Mouse (Mus musculus) MEL (cell line): Measurements from ENCODE around the gene Ube2i. TPM values are rescaled to one million over a fixed set of nuclear protein-coding genes. Genes with fewer than 3 reads are reported as not detected.

Experiments used
- DNase-seq: peaks from one replicate; pipeline ENCODE4 v3.0.0; 2011; ENCODE audit warnings: low read depth, low spot score
- H3K27ac ChIP-seq: 2 replicates; pipeline ENCODE4 v1.5.1; 2012; ENCODE audit warnings: low read depth, mild to moderate bottlenecking, control low read depth, low read length, moderate library complexity; ENCODE audit not compliant: control insufficient read depth
- H3K27me3 ChIP-seq, 2 experiments: fragments of 150-350 bp in 1 of 2; sonication (generic) in 1 of 2; 2 replicates each; pipeline ENCODE4 v1.6.1; 2012; ENCODE audit warnings: low read length in 2 of 2, mild to moderate bottlenecking in 2 of 2, improper control_type of control experiment in 1 of 2, moderate library complexity in 1 of 2; ENCODE audit not compliant: insufficient read depth in 2 of 2, control insufficient read depth in 1 of 2
- H3K36me3 ChIP-seq, 2 experiments: 2 replicates each; pipeline ENCODE4 v1.6.1; 2012 to 2014; ENCODE audit warnings: low read length in 2 of 2, improper control_type of control experiment in 1 of 2, inconsistent platforms in 1 of 2, mild to moderate bottlenecking in 1 of 2; ENCODE audit not compliant: insufficient read depth in 2 of 2, control insufficient read depth in 1 of 2
- H3K4me1 ChIP-seq, 2 experiments: fragments of 150-350 bp in 1 of 2; sonication (generic) in 1 of 2; 2 replicates each; pipeline ENCODE4 v1.6.1; 2012; ENCODE audit warnings: low read length in 2 of 2, improper control_type of control experiment in 1 of 2, mild to moderate bottlenecking in 1 of 2; ENCODE audit not compliant: insufficient read depth in 2 of 2, control insufficient read depth in 1 of 2
- H3K4me3 ChIP-seq, 2 experiments: fragments of 150-350 bp in 1 of 2; sonication (generic) in 1 of 2; 2 replicates each; pipeline ENCODE4 v1.5.1; 2012; ENCODE audit warnings: low read depth in 2 of 2, low read length in 2 of 2, mild to moderate bottlenecking in 2 of 2, moderate library complexity in 2 of 2, control low read depth in 1 of 2, improper control_type of control experiment in 1 of 2; ENCODE audit not compliant: control insufficient read depth in 1 of 2, insufficient read depth in 1 of 2
- H3K79me2 ChIP-seq: 2 replicates; pipeline ENCODE4 v1.6.1; 2012; ENCODE audit warnings: mild to moderate bottlenecking, low read length, moderate library complexity; ENCODE audit not compliant: control insufficient read depth, poor library complexity, insufficient read depth
- H3K9ac ChIP-seq: 2 replicates; pipeline ENCODE4 v1.6.1; 2012; ENCODE audit warnings: low read depth, mild to moderate bottlenecking, control low read depth, low read length, moderate library complexity; ENCODE audit not compliant: control insufficient read depth, poor library complexity, severe bottlenecking
- H3K9me3 ChIP-seq: fragments of 150-350 bp; sonication (generic); replicated peaks from 2 replicates; pipeline ENCODE4 v1.6.1; 2012; ENCODE audit warnings: mild to moderate bottlenecking, low read length, improper control_type of control experiment, moderate library complexity; ENCODE audit not compliant: insufficient read depth
- BHLHE40 ChIP-seq: IDR thresholded peaks from 2 replicates; pipeline ENCODE4 v1.6.1; 2012; ENCODE audit warnings: low read depth, mild to moderate bottlenecking, inconsistent platforms, low read length, improper control_type of control experiment, borderline replicate concordance
- CTCF ChIP-seq, 3 experiments: IDR thresholded peaks in 2 of 3; conservative IDR thresholded peaks in 1 of 3; 2 replicates each; pipeline ENCODE4 v1.5.1; 2011 to 2012; ENCODE audit warnings: low read length in 3 of 3, low read depth in 2 of 3, mild to moderate bottlenecking in 2 of 3, improper control_type of control experiment in 1 of 3, inconsistent platforms in 1 of 3, mixed read lengths in 1 of 3, moderate library complexity in 1 of 3; ENCODE audit not compliant: control insufficient read depth in 1 of 3, insufficient read depth in 1 of 3, poor library complexity in 1 of 3, severe bottlenecking in 1 of 3
- E2F4 ChIP-seq: IDR thresholded peaks from 2 replicates; pipeline ENCODE4 v1.6.1; 2011; ENCODE audit warnings: low read depth, low read length, improper control_type of control experiment, borderline replicate concordance
- EP300 ChIP-seq, 2 experiments: IDR thresholded peaks; 2 replicates each; pipeline ENCODE4 v1.6.1; 2011; ENCODE audit warnings: improper control_type of control experiment in 2 of 2, low read length in 2 of 2, low read depth in 1 of 2, mild to moderate bottlenecking in 1 of 2
- ETS1 ChIP-seq: IDR thresholded peaks from 2 replicates; pipeline ENCODE4 v1.6.1; 2012; ENCODE audit warnings: low read depth, mild to moderate bottlenecking, inconsistent platforms, low read length, improper control_type of control experiment, moderate library complexity
- HCFC1 ChIP-seq: IDR thresholded peaks from 2 replicates; pipeline ENCODE4 v1.6.1; 2012; ENCODE audit warnings: low read depth, mild to moderate bottlenecking, inconsistent platforms, low read length, improper control_type of control experiment, moderate library complexity
- KAT2A ChIP-seq: conservative IDR thresholded peaks from 2 replicates; pipeline ENCODE4 v1.6.1; 2012; ENCODE audit warnings: low read depth, low read length, improper control_type of control experiment, inconsistent platforms
- MAFK ChIP-seq: IDR thresholded peaks from 2 replicates; pipeline ENCODE4 v1.6.1; 2011; ENCODE audit warnings: low read depth, mild to moderate bottlenecking, low read length, improper control_type of control experiment, borderline replicate concordance
- MAX ChIP-seq: IDR thresholded peaks from 2 replicates; pipeline ENCODE4 v1.6.1; 2011; ENCODE audit warnings: low read length, improper control_type of control experiment
- MEF2A ChIP-seq: IDR thresholded peaks from 2 replicates; pipeline ENCODE4 v1.6.1; 2014; ENCODE audit warnings: low read depth, mild to moderate bottlenecking, inconsistent platforms, low read length, improper control_type of control experiment; ENCODE audit not compliant: poor library complexity, insufficient replicate concordance, severe bottlenecking; ENCODE audit errors: extremely low read depth
- MYC ChIP-seq: IDR thresholded peaks from 2 replicates; pipeline ENCODE4 v1.6.1; 2011; ENCODE audit warnings: low read depth, mild to moderate bottlenecking, low read length, improper control_type of control experiment, moderate library complexity
- NRF1 ChIP-seq: IDR thresholded peaks from 2 replicates; pipeline ENCODE4 v1.6.1; 2014; ENCODE audit warnings: low read depth, mild to moderate bottlenecking, inconsistent platforms, low read length, improper control_type of control experiment, moderate library complexity; ENCODE audit not compliant: poor library complexity, insufficient read depth, severe bottlenecking
- POLR2AphosphoS2 ChIP-seq: IDR thresholded peaks from 2 replicates; pipeline ENCODE4 v1.6.1; 2011; ENCODE audit warnings: low read length, improper control_type of control experiment
- POLR2AphosphoS5 ChIP-seq: IDR thresholded peaks from 2 replicates; pipeline ENCODE4 v1.6.1; 2012; ENCODE audit warnings: low read depth, borderline replicate concordance, mild to moderate bottlenecking, inconsistent platforms, low read length, moderate library complexity, mixed read lengths
- RAD21 ChIP-seq: IDR thresholded peaks from 2 replicates; pipeline ENCODE4 v1.6.1; 2011; ENCODE audit warnings: mild to moderate bottlenecking, low read depth, low read length, improper control_type of control experiment
- RCOR1 ChIP-seq: IDR thresholded peaks from 2 replicates; pipeline ENCODE4 v1.6.1; 2012; ENCODE audit warnings: low read depth, mild to moderate bottlenecking, inconsistent platforms, low read length, improper control_type of control experiment
- SMC3 ChIP-seq: IDR thresholded peaks from 2 replicates; pipeline ENCODE4 v1.6.1; 2011; ENCODE audit warnings: low read depth, low read length, improper control_type of control experiment
- TCF12 ChIP-seq: IDR thresholded peaks from 2 replicates; pipeline ENCODE4 v1.6.1; 2014; ENCODE audit warnings: low read depth, mild to moderate bottlenecking, inconsistent platforms, low read length, improper control_type of control experiment, moderate library complexity
- USF2 ChIP-seq, 2 experiments: IDR thresholded peaks; 2 replicates each; pipeline ENCODE4 v1.6.1; 2011 to 2012; ENCODE audit warnings: improper control_type of control experiment in 2 of 2, low read length in 2 of 2, borderline replicate concordance in 1 of 2, inconsistent platforms in 1 of 2, low read depth in 1 of 2, mild to moderate bottlenecking in 1 of 2; ENCODE audit not compliant: insufficient read depth in 1 of 2
- ZC3H11A ChIP-seq: IDR thresholded peaks from 2 replicates; pipeline ENCODE4 v1.6.1; 2012; ENCODE audit warnings: low read depth, mild to moderate bottlenecking, inconsistent platforms, low read length, improper control_type of control experiment
- ZMIZ1 ChIP-seq: IDR thresholded peaks from 2 replicates; pipeline ENCODE4 v1.6.1; 2012; ENCODE audit warnings: low read depth, mild to moderate bottlenecking, inconsistent platforms, low read length, improper control_type of control experiment, moderate library complexity
- polyA plus RNA-seq, 2 experiments: library from polyadenylated mRNA; stranded (reverse) in 1 of 2; unstranded in 1 of 2; fragments of >175 nt in 1 of 2; fragments of >200 nt in 1 of 2; gene quantifications; 2 replicates each; pipeline versions ENCODE4 v1.2.1 to v1.2.4; 2012; ENCODE audit warnings: low replicate concordance in 2 of 2, low read depth in 1 of 2; ENCODE audit not compliant: insufficient read length in 2 of 2, insufficient read depth in 1 of 2, missing spikeins in 1 of 2
- total RNA-seq: library from RNA; depleted of rRNA; stranded (reverse); fragments of 300-350 nt; gene quantifications from 2 replicates; pipeline ENCODE4 v1.2.3, GENCODE M21; 2012

The Ube2i gene
- total and polyA plus RNA-seq, 3 experiments, result 464 to 564 TPM; not detected in 1

DNA sequence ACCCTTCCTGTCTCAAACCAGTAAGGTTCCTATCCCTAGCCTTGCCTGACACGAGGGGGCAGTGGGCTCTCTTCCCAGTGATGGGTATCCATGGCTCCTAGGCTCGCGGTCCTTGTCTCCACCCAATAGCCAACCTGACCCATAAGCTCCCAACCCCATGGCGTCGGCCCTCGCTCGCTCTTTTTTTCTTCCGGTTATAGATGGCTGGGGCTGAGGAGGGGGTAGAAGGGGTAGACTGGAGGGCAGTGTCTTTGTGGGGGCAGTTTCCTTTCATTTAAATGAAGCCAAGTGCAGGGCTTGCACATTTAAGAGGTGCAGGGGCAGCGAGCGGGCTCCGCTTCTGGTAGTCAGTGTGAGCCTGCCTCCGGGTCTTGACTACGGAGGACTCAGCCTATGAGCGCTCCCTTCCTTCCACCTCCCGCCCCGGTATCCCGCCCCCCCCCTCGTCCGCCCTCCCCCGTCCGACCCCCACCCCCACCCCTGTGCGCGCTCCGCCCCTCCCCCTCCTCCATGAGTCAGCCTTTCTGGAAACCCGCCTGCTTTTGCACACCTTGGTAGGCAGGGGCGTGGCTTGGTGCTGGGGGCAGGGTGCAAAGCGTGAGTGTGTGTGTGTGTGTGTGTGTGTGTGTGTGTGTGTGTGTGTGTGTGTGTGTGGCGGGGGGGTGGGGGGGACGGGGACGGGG is 52.5 kb downstream of the Ube2i start (continued):
- TF ChIP-seq MEF2A, result no peak
- no peak for TF ChIP-seq KAT2A
- no peak for TF ChIP-seq POLR2AphosphoS5

DNA sequence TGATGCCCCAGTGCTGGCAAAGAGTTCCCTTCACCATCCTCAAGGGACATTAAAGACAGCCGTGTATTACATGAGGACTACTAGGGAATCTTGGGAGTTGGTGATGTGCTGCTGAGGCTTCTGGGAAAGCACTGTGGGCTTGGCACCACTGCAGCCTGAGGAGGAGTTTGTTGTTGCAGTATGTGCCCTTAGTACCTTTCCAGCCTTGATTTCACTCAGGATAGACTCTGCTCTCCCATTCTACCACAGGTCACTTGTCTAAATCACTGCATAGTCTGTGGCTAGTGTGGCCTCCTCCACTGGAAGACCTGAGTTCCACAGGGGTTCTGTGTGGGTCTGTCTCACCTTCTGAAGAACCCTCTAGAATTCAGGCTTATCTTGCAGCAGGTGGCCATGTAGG is 53.7 kb downstream of the Ube2i start:
- Histone ChIP-seq H3K4me1 (peaks cover 7 to 34% of the 10 kb centered on the region in 2 experiments), H3K27me3 (no peaks in the 10 kb centered on the region), H3K9ac (no peak overlapping the region), H3K27ac (no peak overlapping the region), H3K4me3 (no peak overlapping the region), H3K9me3 (no peaks in the 10 kb centered on the region), H3K36me3 (peaks cover 1 to 21% of the 10 kb centered on the region in 2 experiments; a peak in 2 of 4 replicates), H3K79me2 (peaks cover 24% of the 10 kb centered on the region)
- TF ChIP-seq ZC3H11A, result no peak
- no peak for TF ChIP-seq RCOR1
- TF ChIP-seq HCFC1, result no peak
- TF ChIP-seq ETS1, result no peak
- no peak for TF ChIP-seq USF2 (IDR thresholded peaks at IDR 0.05; ENCODE audit: borderline replicate concordance in 1 of 2, insufficient read depth in 1 of 2, low read depth in 1 of 2, low read length in 2 of 2)
- TF ChIP-seq SMC3, result no peak
- no peak for TF ChIP-seq TCF12
- no peak for TF ChIP-seq MEF2A
- no peak for TF ChIP-seq RAD21
- TF ChIP-seq E2F4, result no peak
- TF ChIP-seq NRF1, result no peak
- no peak for TF ChIP-seq POLR2AphosphoS2
- no peak for TF ChIP-seq MAX
- no peak for TF ChIP-seq CTCF (IDR thresholded peaks at IDR 0.05 in 2 of 3, conservative IDR thresholded peaks at IDR 0.05 in 1 of 3; ENCODE audit: control insufficient read depth in 1 of 3, insufficient read depth in 1 of 3, low read depth in 2 of 3, low read length in 3 of 3, poor library complexity in 1 of 3, severe bottlenecking in 1 of 3)
- TF ChIP-seq ZMIZ1, result no peak
- TF ChIP-seq MYC, result no peak
- no peak for TF ChIP-seq BHLHE40
- TF ChIP-seq MAFK, result no peak
- no peak for TF ChIP-seq EP300 (IDR thresholded peaks at IDR 0.05; ENCODE audit: low read depth in 1 of 2, low read length in 2 of 2)
- DNase-seq, result no peak
